Mouse (Mus musculus) right cerebral cortex, postnatal 25 days (tissue): ENCODE measurements at regions not wholly inside any gene's neighbourhood (a gene's known extent, or its start where the extent isn't known, plus 50 kb on each side); places are given as distances from the start of the nearest gene placed in this dataset.

Experiments used
- DNase-seq: peaks from one replicate; pipeline ENCODE4 v3.0.0; 2022

DNA sequence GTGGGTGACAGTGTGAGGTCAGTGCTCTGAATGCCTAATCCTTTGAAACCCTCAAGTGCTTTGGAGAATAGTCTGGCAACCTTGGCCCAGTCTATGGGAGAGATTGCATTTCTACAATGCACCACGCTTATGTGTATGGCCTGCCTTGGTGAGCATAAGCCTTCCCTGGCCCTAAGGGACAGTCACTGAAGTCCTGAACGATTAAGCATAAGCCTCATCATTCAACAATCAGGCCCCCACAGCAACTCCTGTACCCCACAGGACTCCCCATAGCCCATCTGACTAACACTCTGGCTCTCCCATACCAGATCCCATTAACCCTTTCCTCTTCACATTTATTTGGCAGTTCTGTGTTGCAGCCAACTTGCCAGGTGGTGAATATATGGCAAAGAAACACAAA lies 203.1 kb upstream of the Ano5 start:
- no peak for DNase-seq

DNA sequence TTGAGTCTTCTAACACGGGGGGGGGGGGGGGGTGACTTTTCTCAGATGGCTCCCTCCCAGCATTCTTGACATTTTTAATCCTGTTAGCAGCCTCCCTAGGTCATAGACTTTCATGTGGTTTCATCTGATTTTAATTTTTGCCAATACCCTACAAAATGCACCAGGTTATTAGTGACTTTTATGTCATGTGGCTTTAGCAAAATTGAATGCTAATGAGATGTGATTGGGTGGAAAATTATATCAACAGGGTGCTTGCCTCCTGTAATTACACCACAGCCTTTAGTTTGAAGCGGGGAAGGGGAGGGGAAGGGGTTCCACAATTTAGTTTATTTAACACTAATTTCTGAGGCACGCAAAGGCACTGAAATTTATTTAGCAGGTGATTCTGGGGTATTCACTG lies 200.6 kb upstream of the Ano5 start:
- DNase-seq, result no peak

- no peak for DNase-seq
These were observed 170.8 kb upstream of the Ano5 start for GRCm38 (mm10) chr7:51339841-51340540.

GRCm38 (mm10) chr7:51347521-51347920 lies 163.3 kb upstream of the Ano5 start:
- DNase-seq, result no peak

DNA sequence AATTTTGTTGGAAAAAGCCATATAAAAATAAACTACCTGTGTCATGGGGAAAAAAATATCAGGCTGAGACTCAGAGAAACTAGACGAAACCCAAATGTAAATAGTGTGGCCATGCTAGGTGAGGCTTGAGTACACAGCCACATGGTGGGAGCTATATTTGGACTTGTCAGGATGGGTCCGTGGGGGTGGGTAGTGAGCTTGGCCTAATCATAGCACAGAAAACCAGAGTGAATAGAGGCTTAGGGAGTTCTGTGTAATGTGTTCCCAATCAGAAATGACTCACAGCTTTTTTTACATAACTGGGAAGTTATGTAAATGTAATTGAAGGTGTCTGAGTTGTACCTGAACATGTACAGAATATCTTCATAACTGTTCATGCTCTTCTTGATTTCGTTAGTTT lies 150.7 kb upstream of the Ano5 start:
- DNase-seq, result peak; percentile 31

DNA sequence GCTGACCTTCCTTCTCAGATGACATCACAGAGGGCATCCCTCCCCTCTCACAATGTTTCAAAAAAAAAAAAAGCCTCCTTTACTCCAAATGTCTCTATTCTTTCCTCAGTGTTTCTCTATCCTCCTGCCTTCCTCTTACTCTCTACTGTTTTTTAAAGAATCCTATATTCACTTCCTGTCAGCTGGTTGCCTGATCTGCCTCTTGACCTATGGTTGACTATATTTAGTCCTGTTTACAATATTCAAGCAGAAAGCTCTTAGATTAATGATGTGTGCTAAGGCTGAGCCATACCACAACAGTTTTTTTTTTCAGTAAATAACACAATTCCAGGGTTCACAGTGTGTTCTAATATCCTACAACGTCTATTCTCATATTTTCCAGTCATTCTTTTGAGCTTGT lies 133.2 kb upstream of the Ano5 start:
- no peak for DNase-seq
